Mouse (Mus musculus): ENCODE measurements at regions not wholly inside any gene's neighbourhood (a gene's known extent, or its start where the extent isn't known, plus 50 kb on each side); places are given as distances from the start of the nearest gene placed in this dataset.
A peak's percentile ranks its signal among the peaks of the same experiment; 100 is the strongest.

DNA sequence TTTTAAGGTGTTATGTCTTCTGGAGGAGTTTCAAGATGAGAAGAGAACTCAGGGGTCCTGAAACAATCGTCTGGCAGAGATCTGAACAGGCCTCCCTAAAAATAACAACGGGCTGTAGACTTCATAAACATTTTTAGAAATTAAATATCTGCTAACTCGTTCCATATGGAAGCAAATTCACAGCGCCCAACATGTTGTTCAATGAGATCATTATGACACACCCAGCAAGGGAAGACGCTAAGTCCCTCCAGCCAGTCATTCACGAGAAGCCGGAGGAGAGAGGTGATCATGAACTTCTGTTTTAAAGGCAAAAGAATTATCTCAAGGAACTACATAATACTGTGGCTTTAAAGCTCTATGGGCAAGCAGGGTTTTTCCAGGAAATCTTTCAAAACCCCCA is 334.8 kb downstream of the Efna5 start:
- no peak for DNase-seq

- no peak for DNase-seq
These were observed 335.8 kb downstream of the Efna5 start for GRCm38 (mm10) chr17:62545330-62545729.

DNA sequence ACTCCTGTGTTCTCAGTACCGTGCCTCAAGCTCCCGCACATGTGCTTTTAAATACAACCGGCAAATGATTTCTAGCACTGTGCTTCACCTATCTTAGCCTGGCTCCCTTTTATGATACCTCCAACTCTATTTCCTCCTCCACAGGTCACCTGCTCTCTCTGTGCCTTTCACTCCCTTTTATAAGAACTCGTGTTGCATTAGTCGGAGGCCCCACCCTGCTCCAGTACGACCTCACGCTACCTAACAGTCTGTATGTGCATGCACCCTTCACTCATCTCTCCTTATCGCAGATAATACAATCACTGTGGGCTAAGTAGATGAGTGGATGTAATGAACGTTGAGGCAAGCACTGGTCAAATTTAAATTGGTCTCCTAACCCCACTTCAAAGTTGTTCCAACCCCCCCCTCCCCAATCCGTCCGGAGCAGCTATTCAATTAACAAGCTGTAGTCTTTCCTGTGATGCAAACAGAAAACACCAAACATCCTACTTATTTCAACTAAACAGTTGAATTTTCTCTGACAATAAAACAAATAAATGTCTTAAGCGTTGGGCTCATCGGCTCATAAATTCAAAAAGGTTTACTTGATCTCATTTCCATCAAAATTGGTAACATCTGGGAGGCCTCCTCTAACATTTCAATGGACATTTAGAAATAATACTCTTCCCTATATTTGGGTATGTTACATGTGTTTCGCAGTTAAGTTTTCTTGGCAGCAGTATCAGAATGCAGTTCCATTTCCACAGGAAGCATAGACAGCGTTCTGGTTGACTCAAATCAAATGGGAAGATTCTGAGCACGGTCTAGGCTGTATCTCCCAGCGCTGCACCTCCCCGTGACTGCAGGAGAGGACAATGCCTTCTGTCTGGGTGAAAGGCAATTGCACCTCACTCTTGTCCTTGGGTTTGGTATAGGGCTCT is 337.8 kb downstream of the Efna5 start:
- no peak for DNase-seq

- no peak for DNase-seq
These were observed 351.2 kb downstream of the Efna5 start for GRCm38 (mm10) chr17:62529911-62530310.

DNA sequence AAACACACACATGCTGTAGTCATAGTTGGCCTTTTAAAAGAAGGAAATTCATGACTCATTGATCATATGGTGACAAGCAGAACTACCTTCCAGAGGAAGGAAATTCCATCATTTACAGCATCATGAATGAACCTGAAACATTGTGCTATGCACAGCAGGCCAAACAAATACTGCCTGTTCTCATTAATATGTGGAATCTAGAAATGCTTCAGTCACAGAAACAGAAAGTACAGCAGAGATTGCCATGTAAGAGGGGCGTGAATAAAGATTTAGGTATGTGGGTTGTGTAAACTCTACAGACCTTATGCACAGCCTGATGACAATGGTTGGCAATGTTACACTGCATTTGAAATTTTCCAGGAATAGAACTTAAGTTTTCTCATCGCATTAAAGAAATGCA is 353.6 kb downstream of the Efna5 start:
- DNase-seq, result no peak

- DNase-seq, result no peak
These were observed 367.5 kb downstream of the Efna5 start for GRCm38 (mm10) chr17:62513635-62514034.

- no peak for DNase-seq
These were observed 370.9 kb downstream of the Efna5 start for GRCm38 (mm10) chr17:62510184-62510583.

DNA sequence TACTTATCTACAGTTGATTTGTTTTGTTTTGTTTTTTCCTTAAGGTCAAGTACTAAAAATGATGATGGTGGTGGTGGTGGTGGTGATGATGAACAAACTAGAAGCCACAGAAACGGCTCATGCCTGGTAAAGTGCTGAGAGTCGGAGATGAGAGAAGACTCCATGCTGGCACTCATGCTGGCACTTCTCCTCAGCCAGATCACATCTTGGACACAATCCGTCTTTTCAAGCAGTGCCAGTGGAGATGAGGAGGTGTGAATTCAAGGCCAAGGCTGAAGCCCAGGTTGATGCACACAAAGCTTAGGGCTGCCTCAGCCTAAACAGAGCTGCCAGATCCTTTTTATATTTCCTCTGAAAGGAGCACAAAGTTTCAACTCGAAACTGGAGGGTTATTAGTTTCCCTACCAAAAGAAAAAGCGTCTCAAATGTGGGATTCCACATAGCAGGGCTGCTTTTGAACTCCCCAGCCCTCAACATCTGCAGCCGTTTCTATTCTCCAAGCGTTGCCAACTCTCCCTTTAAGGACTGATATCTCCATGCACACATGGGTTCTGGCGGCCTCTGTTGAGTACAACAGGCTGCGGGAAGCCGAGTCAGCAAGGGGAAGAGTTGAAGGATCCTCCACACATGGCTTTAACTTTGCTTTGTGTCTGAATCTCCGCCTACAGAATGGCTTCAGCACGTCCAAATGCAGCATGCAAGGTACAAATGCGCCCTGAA is 373.2 kb downstream of the Efna5 start:
- no peak for DNase-seq

- no peak for DNase-seq
These were observed 376.4 kb downstream of the Efna5 start for GRCm38 (mm10) chr17:62504691-62505090.

- no peak for DNase-seq
These were observed 410.4 kb downstream of the Efna5 start for GRCm38 (mm10) chr17:62470739-62471138.

- DNase-seq, result no peak
These were observed 411.8 kb downstream of the Efna5 start for GRCm38 (mm10) chr17:62469367-62469766.

DNA sequence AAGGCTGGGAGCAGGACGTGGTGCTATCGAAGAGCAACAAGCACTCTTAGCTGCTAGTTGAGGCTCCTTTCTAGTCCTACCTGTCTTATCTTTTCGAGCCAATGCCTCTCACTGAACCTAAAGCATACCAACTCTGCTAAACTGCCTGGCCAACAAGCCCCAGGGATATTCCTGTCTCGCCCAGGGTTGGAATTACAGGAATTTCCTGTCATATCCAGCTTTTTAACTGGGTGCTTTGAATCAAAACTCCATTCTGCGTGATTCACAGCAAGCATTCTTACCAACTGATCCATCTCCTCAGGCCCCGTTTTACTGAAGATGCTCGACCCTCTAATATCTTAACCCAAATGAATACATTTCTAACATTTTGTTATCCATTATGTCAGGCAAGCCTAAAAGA is 412.3 kb downstream of the Efna5 start:
- no peak for DNase-seq

- no peak for DNase-seq
These were observed 414.0 kb downstream of the Efna5 start for GRCm38 (mm10) chr17:62467072-62467471.

- DNase-seq, result no peak
These were observed 416.1 kb downstream of the Efna5 start for GRCm38 (mm10) chr17:62464994-62465393.

DNA sequence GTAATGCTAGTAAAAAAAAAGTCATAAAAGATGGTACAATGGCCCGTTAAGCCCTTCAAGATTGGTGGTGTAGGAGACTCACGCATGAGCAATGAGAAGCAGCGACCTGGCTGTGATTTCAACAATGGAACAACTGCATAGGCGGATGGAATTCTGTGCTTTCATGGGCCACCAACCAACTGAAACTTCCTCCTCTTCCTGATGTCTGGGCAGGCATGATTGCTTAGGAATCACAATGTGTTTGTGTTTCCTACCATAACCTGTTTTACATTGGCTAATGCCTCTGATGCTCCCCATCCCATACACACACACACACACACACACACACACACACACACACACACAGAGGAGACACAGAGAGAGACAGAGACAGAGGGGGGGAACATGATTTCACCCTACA is 416.9 kb downstream of the Efna5 start:
- DNase-seq, result peak; percentile 10 to 13

GRCm38 (mm10) chr17:62461304-62462245 is 419.5 kb downstream of the Efna5 start:
- DNase-seq, result no peak

GRCm38 (mm10) chr17:62458964-62459363 is 422.2 kb downstream of the Efna5 start:
- DNase-seq, result peak; percentile 76 to 80

GRCm38 (mm10) chr17:62438045-62438444 is 443.1 kb downstream of the Efna5 start:
- no peak for DNase-seq

GRCm38 (mm10) chr17:62436044-62436443 is 445.1 kb downstream of the Efna5 start:
- peak in 1 of 2 experiments; percentile 10 for DNase-seq

GRCm38 (mm10) chr17:62423476-62424385 is 457.4 kb downstream of the Efna5 start:
- no peak for DNase-seq

- no peak for DNase-seq
These were observed 463.5 kb downstream of the Efna5 start for GRCm38 (mm10) chr17:62417584-62417983.

GRCm38 (mm10) chr17:62415152-62415551 is 466.0 kb downstream of the Efna5 start:
- no peak for DNase-seq

All from kidney, postnatal 4 days (tissue).